Mouse (Mus musculus): ENCODE measurements around the gene Vax1. TPM values are rescaled to one million over a fixed set of nuclear protein-coding genes. Genes with fewer than 3 reads are reported as not detected.

Vax1 gene
- not detected for polyA plus RNA-seq (2017; shearing (Covaris generic))

GRCm38 (mm10) chr19:59169936-59170765, at the start of gene Vax1:
Gene Vax1 (minus strand): TSS chr19:59170056.

GRCm38 (mm10) chr19:59218991-59219390, 49.1 kb upstream of the Vax1 start, which contains the start of gene Kcnk18:
Gene Kcnk18 (plus strand): TSS chr19:59219214.

Other genes with a start within 250 kb of the Vax1 start
- not detected for gene Eno4, start 226.6 kb downstream of the Vax1 start, polyA plus RNA-seq (2017; shearing (Covaris generic))
- gene Hspa12a, start 226.4 kb downstream of the Vax1 start, polyA plus RNA-seq (2017; shearing (Covaris generic)): 2.3 TPM
- not detected for gene Shtn1, start 94.0 kb downstream of the Vax1 start, polyA plus RNA-seq (2017; shearing (Covaris generic))
- gene Kcnk18, start 49.2 kb upstream of the Vax1 start, polyA plus RNA-seq (2017; shearing (Covaris generic)): not detected
- gene Slc18a2, start 90.8 kb upstream of the Vax1 start, polyA plus RNA-seq (2017; shearing (Covaris generic)): 4.0 TPM
- 138 TPM for gene Rps12-ps3, start 152.2 kb upstream of the Vax1 start, polyA plus RNA-seq (2017; shearing (Covaris generic))
- gene Pdzd8, start 175.7 kb upstream of the Vax1 start, polyA plus RNA-seq (2017; shearing (Covaris generic)): 33.2 TPM

All from naive thymus-derived CD4-positive, alpha-beta T cell, adult 5 months (primary cell).